ENCODE assay signal across 23 mouse cellular contexts in genomic region chr17:23575951-23576552, GRCm38 (mm10). TPM values are rescaled to one million over a fixed set of nuclear protein-coding genes. Genes with fewer than 3 reads are reported as not detected.
DNase-seq lines count a peak whose midpoint lies in the region; ATAC-seq and TF ChIP-seq lines count a peak whose summit lies in the region.
"Had no signal": no experiment of that assay in that cellular context is flagged by ENCODE, and none has a peak within 500 bp of the region (broad histone marks: within the 10 kb centered on the region; RNA-seq: fewer than 3 reads in every experiment).

No protein-coding gene starts in this region.

- WGBS in hindbrain, embryonic 14.5 days: 94% methylated on average over 38 of the region's 38 CpGs
- WGBS in hindbrain, postnatal 0 days: 93% methylated on average over 38 of the region's 38 CpGs
- WGBS in midbrain, embryonic 11.5 days: 95% methylated on average over 38 of the region's 38 CpGs
- 94% methylated on average over 38 of the region's 38 CpGs for WGBS in midbrain, embryonic 10.5 days

- DNase-seq in hindbrain, embryonic 14.5 days (ENCODE audit: low spot score): no peak
- no peak for DNase-seq in hindbrain, postnatal 0 days (ENCODE audit: low spot score)
- DNase-seq in midbrain, embryonic 11.5 days (ENCODE audit: low spot score, missing footprints): no peak
- no peak for DNase-seq in midbrain, embryonic 10.5 days (ENCODE audit: low spot score)
- DNase-seq in ES-E14 (ENCODE audit: low read depth, low spot score): no peak
- no peak for DNase-seq in ovary, postnatal 10 days (ENCODE audit: low spot score)
- DNase-seq: cerebellum, adult 8-10 months; gastrocnemius, postnatal 10 days; kidney, adult 8-10 months; right cerebral cortex, postnatal 25 days; thymus, postnatal 36 days had no signal

- no peak overlapping the region for H3K9ac ChIP-seq in hindbrain, embryonic 14.5 days
- no peak overlapping the region for H3K9ac ChIP-seq in hindbrain, postnatal 0 days (replicated peaks; ENCODE audit: low read length)
- H3K9ac ChIP-seq in midbrain, embryonic 11.5 days (ENCODE audit: low read length): no peak overlapping the region
- H3K9ac ChIP-seq in ES-E14 (ENCODE audit: insufficient read depth, low read depth, low read length, poor library complexity, severe bottlenecking): peak overlapping the region; percentile 45
- H3K9ac ChIP-seq: heart, embryonic 13.5 days; hindbrain, embryonic 15.5 days; limb, embryonic 15.5 days had no signal

- 0 out of 2 replicates have a peak, but pooled peaks have one; percentile 25 for ATAC-seq in hindbrain, embryonic 14.5 days (ENCODE audit: low FRiP score)
- no peak for ATAC-seq in hindbrain, postnatal 0 days
- 0 out of 2 replicates have a peak, but pooled peaks have one; percentile 33 for ATAC-seq in midbrain, embryonic 11.5 days (ENCODE audit: low FRiP score)
- ATAC-seq in megakaryocyte-erythroid progenitor cell, adult 5-6 weeks (replicated peaks; ENCODE audit: low FRiP score, low TSS enrichment, poor library complexity, severe bottlenecking): 0 out of 2 replicates have a peak, but pooled peaks have one; percentile 10
- ATAC-seq: CD4-positive, CD25-positive, alpha-beta regulatory T cell, adult 4 months had no signal

- H3K27ac ChIP-seq in hindbrain, embryonic 14.5 days: no peak overlapping the region
- H3K27ac ChIP-seq in hindbrain, postnatal 0 days: no peak overlapping the region
- no peak overlapping the region for H3K27ac ChIP-seq in midbrain, embryonic 11.5 days (ENCODE audit: low read depth, low read length)
- H3K27ac ChIP-seq in midbrain, embryonic 10.5 days (replicated peaks): no peak overlapping the region
- H3K27ac ChIP-seq in ES-E14 (ENCODE audit: insufficient read depth, low read depth, low read length, poor library complexity, severe bottlenecking): no peak overlapping the region
- H3K27ac ChIP-seq: forebrain, embryonic 10.5 days; heart, embryonic 13.5 days; hindbrain, embryonic 15.5 days; limb, embryonic 15.5 days had no signal

- H3K9me3 ChIP-seq in hindbrain, embryonic 14.5 days (ENCODE audit: control insufficient read depth, low read length): peaks cover 10% of the 10 kb centered on the region; the same call in 1 of the 2 replicates
- H3K9me3 ChIP-seq in hindbrain, postnatal 0 days (ENCODE audit: low read length): no peaks in the 10 kb centered on the region; the same call in 1 of the 2 replicates
- H3K9me3 ChIP-seq in midbrain, embryonic 11.5 days (ENCODE audit: control insufficient read depth, low read length): no peaks in the 10 kb centered on the region
- peaks cover 9% of the 10 kb centered on the region; the same call in 1 of the 2 replicates for H3K9me3 ChIP-seq in midbrain, embryonic 10.5 days (replicated peaks)
- no peaks in the 10 kb centered on the region for H3K9me3 ChIP-seq in ES-E14 (ENCODE audit: control insufficient read depth, insufficient read depth, low read depth, low read length)
- H3K9me3 ChIP-seq: hindbrain, embryonic 15.5 days; limb, embryonic 15.5 days had no signal

- in situ Hi-C loops in ES-E14 (cut with MboI; ENCODE audit: low sequenced_read_pairs in 2 of 2, unreplicated experiment in 2 of 2): no loop called here

- TF ChIP-seq CTCF in hindbrain, postnatal 0 days (IDR thresholded peaks at IDR 0.05; ENCODE audit: low read depth): no peak

- peaks cover 83% of the 10 kb centered on the region for H3K36me3 ChIP-seq in hindbrain, embryonic 14.5 days (replicated peaks; ENCODE audit: control insufficient read depth, insufficient read depth)
- H3K36me3 ChIP-seq in hindbrain, postnatal 0 days (ENCODE audit: insufficient read depth, low read length): peaks cover 58% of the 10 kb centered on the region
- H3K36me3 ChIP-seq in midbrain, embryonic 11.5 days (ENCODE audit: control insufficient read depth, insufficient read depth, low read length): peaks cover 27% of the 10 kb centered on the region
- peaks cover 87% of the 10 kb centered on the region for H3K36me3 ChIP-seq in midbrain, embryonic 10.5 days
- peaks cover 34% of the 10 kb centered on the region; the same call in 1 of the 2 replicates for H3K36me3 ChIP-seq in ES-E14 (ENCODE audit: control insufficient read depth, insufficient read depth, low read length, poor library complexity, severe bottlenecking)

- no peak overlapping the region for H3K4me2 ChIP-seq in hindbrain, embryonic 14.5 days (replicated peaks)
- H3K4me2 ChIP-seq in hindbrain, postnatal 0 days (ENCODE audit: low read depth, low read length): no peak overlapping the region
- H3K4me2 ChIP-seq in midbrain, embryonic 11.5 days: no peak overlapping the region
- H3K4me2 ChIP-seq: heart, embryonic 13.5 days; hindbrain, embryonic 15.5 days; limb, embryonic 15.5 days had no signal

- H3K4me3 ChIP-seq in hindbrain, embryonic 14.5 days (replicated peaks; ENCODE audit: low read length): no peak overlapping the region
- H3K4me3 ChIP-seq in hindbrain, postnatal 0 days (ENCODE audit: low read length): no peak overlapping the region
- no peak overlapping the region for H3K4me3 ChIP-seq in midbrain, embryonic 11.5 days (ENCODE audit: low read depth, low read length)
- H3K4me3 ChIP-seq in midbrain, embryonic 10.5 days: no peak overlapping the region
- H3K4me3 ChIP-seq in ES-E14 (ENCODE audit: insufficient read depth in 1 of 2, low read depth in 1 of 2, low read length in 2 of 2, poor library complexity in 1 of 2, severe bottlenecking in 1 of 2): peak overlapping the region; percentile 44 to 57
- H3K4me3 ChIP-seq: forebrain, embryonic 10.5 days; heart, embryonic 13.5 days; hindbrain, embryonic 15.5 days; limb, embryonic 15.5 days had no signal

- H3K4me1 ChIP-seq in hindbrain, embryonic 14.5 days (replicated peaks; ENCODE audit: control insufficient read depth, insufficient read depth, low read length): no peaks in the 10 kb centered on the region
- H3K4me1 ChIP-seq in hindbrain, postnatal 0 days (ENCODE audit: insufficient read depth, low read length): no peaks in the 10 kb centered on the region
- no peaks in the 10 kb centered on the region for H3K4me1 ChIP-seq in midbrain, embryonic 11.5 days (ENCODE audit: control insufficient read depth, insufficient read depth, low read length)
- no peaks in the 10 kb centered on the region for H3K4me1 ChIP-seq in midbrain, embryonic 10.5 days
- H3K4me1 ChIP-seq in ES-E14 (ENCODE audit: control insufficient read depth in 2 of 2, insufficient read depth in 2 of 2, low read length in 2 of 2, poor library complexity in 1 of 2): no peaks in the 10 kb centered on the region; a peak in 1 of 4 replicates
- H3K4me1 ChIP-seq: forebrain, embryonic 10.5 days; heart, embryonic 13.5 days; hindbrain, embryonic 15.5 days; limb, embryonic 15.5 days had no signal

- no peaks in the 10 kb centered on the region for H3K27me3 ChIP-seq in hindbrain, embryonic 14.5 days (ENCODE audit: control insufficient read depth, insufficient read depth, low read length)
- H3K27me3 ChIP-seq in hindbrain, postnatal 0 days (ENCODE audit: insufficient read depth, low read length): no peaks in the 10 kb centered on the region
- no peaks in the 10 kb centered on the region for H3K27me3 ChIP-seq in midbrain, embryonic 11.5 days (ENCODE audit: control insufficient read depth, insufficient read depth, low read length)
- no peaks in the 10 kb centered on the region for H3K27me3 ChIP-seq in midbrain, embryonic 10.5 days (ENCODE audit: low read depth, poor library complexity, severe bottlenecking)
- H3K27me3 ChIP-seq: heart, embryonic 13.5 days; hindbrain, embryonic 15.5 days; limb, embryonic 15.5 days had no signal

TF ChIP-seq in ES-E14, 5 proteins besides CTCF, POLR2A, EP300 and RAD21:
- TF ChIP-seq ZNF384 (IDR thresholded peaks at IDR 0.05; ENCODE audit: low read depth, low read length) (no peak), ZC3H11A (IDR thresholded peaks at IDR 0.05; ENCODE audit: borderline replicate concordance, low read depth, low read length) (no peak), MAFK (IDR thresholded peaks at IDR 0.05; ENCODE audit: insufficient read depth, low read depth, low read length) (no peak), HCFC1 (IDR thresholded peaks at IDR 0.05; ENCODE audit: borderline replicate concordance, insufficient read depth, low read length) (no peak)

RNA-seq across cellular contexts. Expression of gene Zfp213, which starts 12.0 kb away (rescaled TPM):
- 15.4 and 15.6 TPM in 2 replicates for polyA plus RNA-seq in hindbrain, embryonic 14.5 days (2014; fragmentation: Nextera tagmentation; extraction: Ambion mirVana)
- total RNA-seq in hindbrain, postnatal 0 days (2014; rRNA removed): 17.1 and 28.1 TPM in 2 replicates
- 9.4 and 10.3 TPM in 2 replicates for polyA plus RNA-seq in hindbrain, postnatal 0 days (2015; fragmentation: Nextera tagmentation; extraction: Ambion mirVana)
- 17.5 and 19.9 TPM in 2 replicates for polyA plus RNA-seq in midbrain, embryonic 11.5 days (2014; fragmentation: Nextera tagmentation; extraction: Ambion mirVana)
- polyA plus RNA-seq in midbrain, embryonic 10.5 days (2016; fragmentation: Nextera tagmentation; extraction: Ambion mirVana): 27.5 and 28.7 TPM in 2 replicates
- 8.4 and 8.8 TPM in 2 replicates for total RNA-seq in ES-E14 (2012; rRNA removed)
- 7.4 and 7.8 TPM in 2 replicates for total RNA-seq in megakaryocyte-erythroid progenitor cell, adult 5-6 weeks (2014; fragmentation: Nextera tagmentation)
- 4.9 and 7.5 TPM in 2 replicates for total RNA-seq in megakaryocyte-erythroid progenitor cell, adult 5-6 weeks (2017)

RNA-seq across cellular contexts. Expression of gene Zfp13, which starts 23.2 kb away (rescaled TPM):
- 20.3 and 21.4 TPM in 2 replicates for polyA plus RNA-seq in hindbrain, embryonic 14.5 days (2014; fragmentation: Nextera tagmentation; extraction: Ambion mirVana)
- 37.6 and 44.0 TPM in 2 replicates for total RNA-seq in hindbrain, postnatal 0 days (2014; rRNA removed)
- polyA plus RNA-seq in hindbrain, postnatal 0 days (2015; fragmentation: Nextera tagmentation; extraction: Ambion mirVana): 21.5 and 21.6 TPM in 2 replicates
- 16.3 and 16.5 TPM in 2 replicates for polyA plus RNA-seq in midbrain, embryonic 11.5 days (2014; fragmentation: Nextera tagmentation; extraction: Ambion mirVana)
- 19.8 and 25.7 TPM in 2 replicates for polyA plus RNA-seq in midbrain, embryonic 10.5 days (2016; fragmentation: Nextera tagmentation; extraction: Ambion mirVana)
- 19.9 and 26.9 TPM in 2 replicates for total RNA-seq in ES-E14 (2012; rRNA removed)
- total RNA-seq in megakaryocyte-erythroid progenitor cell, adult 5-6 weeks (2014; fragmentation: Nextera tagmentation): not detected in 2 replicates
- not detected in 2 replicates for total RNA-seq in megakaryocyte-erythroid progenitor cell, adult 5-6 weeks (2017)

RNA-seq across cellular contexts. Expression of gene Zscan10, which starts 24.6 kb away (rescaled TPM):
- polyA plus RNA-seq in hindbrain, embryonic 14.5 days (2014; fragmentation: Nextera tagmentation; extraction: Ambion mirVana): 0.25 and 0.27 TPM in 2 replicates
- total RNA-seq in hindbrain, postnatal 0 days (2014; rRNA removed): 0.10 TPM in 1 of 2 replicates, not detected in the other
- 0.14 and 0.26 TPM in 2 replicates for polyA plus RNA-seq in hindbrain, postnatal 0 days (2015; fragmentation: Nextera tagmentation; extraction: Ambion mirVana)
- polyA plus RNA-seq in midbrain, embryonic 11.5 days (2014; fragmentation: Nextera tagmentation; extraction: Ambion mirVana): 0.22 TPM in 1 of 2 replicates, not detected in the other
- 0.12 and 0.19 TPM in 2 replicates for polyA plus RNA-seq in midbrain, embryonic 10.5 days (2016; fragmentation: Nextera tagmentation; extraction: Ambion mirVana)
- 62.5 and 93.1 TPM in 2 replicates for total RNA-seq in ES-E14 (2012; rRNA removed)
- not detected in 2 replicates for total RNA-seq in megakaryocyte-erythroid progenitor cell, adult 5-6 weeks (2014; fragmentation: Nextera tagmentation)
- not detected in 2 replicates for total RNA-seq in megakaryocyte-erythroid progenitor cell, adult 5-6 weeks (2017)
- total RNA-seq: adrenal gland, postnatal 4 days; common myeloid progenitor, adult 5-6 weeks; gastrocnemius, postnatal 10 days; layer of hippocampus, postnatal 25 days; left cerebral cortex, postnatal 25 days; megakaryocyte, adult 5-6 weeks had no signal
- polyA plus RNA-seq: heart, embryonic 13.5 days; neural tube, embryonic 14.5 days had no signal

Comparison
In these comparisons a context has a peak if more than half of its experiments do, and no peak if none do; other contexts are left out.
1. H3K4me3 ChIP-seq: peak in ES-E14 (2 of 2); none in hindbrain, embryonic 14.5 days (single experiment), hindbrain, postnatal 0 days (single experiment), midbrain, embryonic 11.5 days (single experiment) and midbrain, embryonic 10.5 days (single experiment).